Mouse (Mus musculus): ENCODE results near the gene Trpm3. TPM values are rescaled to one million over a fixed set of nuclear protein-coding genes. Genes with fewer than 3 reads are reported as not detected.

Trpm3 gene
- total and polyA plus RNA-seq, 2 experiments from 2014 or later = 0.52 to 0.95 TPM

GRCm38 (mm10) chr19:22884357-22884756 lies 745.5 kb downstream of the Trpm3 start:
- Histone ChIP-seq H3K4me2 (ENCODE audit: low read depth, low read length) (peak overlapping the region; percentile 44), H3K36me3 (replicated peaks; ENCODE audit: control insufficient read depth, insufficient read depth, low read length) (no peaks in the 10 kb centered on the region), H3K27ac (ENCODE audit: low read depth) (no peak overlapping the region), H3K4me3 (ENCODE audit: low read depth, low read length) (peak overlapping the region; percentile 21; the same call in 1 of the 2 replicates), H3K27me3 (ENCODE audit: control insufficient read depth, insufficient read depth, low read length) (no peaks in the 10 kb centered on the region), H3K9ac (replicated peaks; ENCODE audit: low read depth, low read length) (no peak overlapping the region), H3K4me1 (ENCODE audit: control insufficient read depth, insufficient read depth) (no peaks in the 10 kb centered on the region), H3K9me3 (replicated peaks; ENCODE audit: control insufficient read depth, low read length) (no peaks in the 10 kb centered on the region)
- no peak for ATAC-seq (ENCODE audit: insufficient read depth, low read depth)
- no peak for DNase-seq (ENCODE audit: low spot score)
- 48% methylated on average over 11 of the region's 11 CpGs for WGBS
- TF ChIP-seq EP300 (IDR thresholded peaks at IDR 0.05; ENCODE audit: low read depth) (no peak), CTCF (IDR thresholded peaks at IDR 0.05; ENCODE audit: low read depth) (no peak)

DNA sequence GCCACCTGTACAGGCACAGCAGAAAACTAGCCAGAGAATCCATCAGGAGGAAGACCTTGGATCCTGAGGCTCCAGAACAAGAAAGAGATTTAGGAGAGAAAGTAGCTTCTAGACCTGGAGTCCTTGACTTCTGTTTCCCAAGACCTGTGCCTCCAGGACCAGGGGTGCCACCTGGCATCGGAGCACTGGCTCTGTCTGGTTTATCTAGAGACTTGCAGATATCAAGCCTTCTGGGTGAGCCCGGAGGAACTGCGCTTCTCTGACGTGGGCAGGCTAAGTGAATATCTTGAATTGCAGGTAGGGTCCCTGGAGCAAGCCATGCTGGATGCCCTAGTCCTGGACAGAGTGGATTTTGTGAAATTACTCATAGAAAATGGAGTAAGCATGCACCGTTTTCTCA lies 746.2 kb downstream of the Trpm3 start:
- no peak overlapping the region for H3K9ac ChIP-seq (replicated peaks; ENCODE audit: low read depth, low read length)
- H3K27ac ChIP-seq (ENCODE audit: low read depth) = no peak overlapping the region
- H3K4me3 ChIP-seq (ENCODE audit: low read depth, low read length) = no peak overlapping the region
- no peaks in the 10 kb centered on the region for H3K36me3 ChIP-seq (replicated peaks; ENCODE audit: control insufficient read depth, insufficient read depth, low read length)
- no peak for ATAC-seq (ENCODE audit: insufficient read depth, low read depth)
- no peaks in the 10 kb centered on the region for H3K4me1 ChIP-seq (ENCODE audit: control insufficient read depth, insufficient read depth)
- 91% methylated on average over 5 of the region's 5 CpGs for WGBS
- no peaks in the 10 kb centered on the region for H3K27me3 ChIP-seq (ENCODE audit: control insufficient read depth, insufficient read depth, low read length)
- H3K4me2 ChIP-seq (ENCODE audit: low read depth, low read length) = no peak overlapping the region
- no peaks in the 10 kb centered on the region for H3K9me3 ChIP-seq (replicated peaks; ENCODE audit: control insufficient read depth, low read length)
- no peak for DNase-seq (ENCODE audit: low spot score)
- TF ChIP-seq EP300 (IDR thresholded peaks at IDR 0.05; ENCODE audit: low read depth) (no peak), CTCF (IDR thresholded peaks at IDR 0.05; ENCODE audit: low read depth) (no peak)

GRCm38 (mm10) chr19:22901892-22902291 lies 763.0 kb downstream of the Trpm3 start:
- Histone ChIP-seq H3K27me3 (ENCODE audit: control insufficient read depth, insufficient read depth, low read length) (no peaks in the 10 kb centered on the region), H3K4me3 (ENCODE audit: low read depth, low read length) (no peak overlapping the region), H3K9ac (replicated peaks; ENCODE audit: low read depth, low read length) (no peak overlapping the region), H3K4me2 (ENCODE audit: low read depth, low read length) (no peak overlapping the region), H3K9me3 (replicated peaks; ENCODE audit: control insufficient read depth, low read length) (no peaks in the 10 kb centered on the region), H3K27ac (ENCODE audit: low read depth) (no peak overlapping the region), H3K36me3 (replicated peaks; ENCODE audit: control insufficient read depth, insufficient read depth, low read length) (no peaks in the 10 kb centered on the region), H3K4me1 (ENCODE audit: control insufficient read depth, insufficient read depth) (peaks cover 20% of the 10 kb centered on the region)
- DNase-seq (ENCODE audit: low spot score) (peak; percentile 16), ATAC-seq (ENCODE audit: insufficient read depth, low read depth) (0 out of 2 replicates have a peak, but pooled peaks have one; percentile 19)
- TF ChIP-seq CTCF (IDR thresholded peaks at IDR 0.05; ENCODE audit: low read depth) (no peak), EP300 (IDR thresholded peaks at IDR 0.05; ENCODE audit: low read depth) (no peak)
- 54% methylated on average over 7 of the region's 7 CpGs for WGBS

GRCm38 (mm10) chr19:22902386-22902785 lies 763.5 kb downstream of the Trpm3 start:
- 92% methylated on average over 6 of the region's 6 CpGs for WGBS
- H3K27ac ChIP-seq (ENCODE audit: low read depth) = no peak overlapping the region
- no peaks in the 10 kb centered on the region for H3K36me3 ChIP-seq (replicated peaks; ENCODE audit: control insufficient read depth, insufficient read depth, low read length)
- no peak overlapping the region for H3K9ac ChIP-seq (replicated peaks; ENCODE audit: low read depth, low read length)
- DNase-seq (ENCODE audit: low spot score) (no peak), ATAC-seq (ENCODE audit: insufficient read depth, low read depth) (no peak)
- peaks cover 20% of the 10 kb centered on the region for H3K4me1 ChIP-seq (ENCODE audit: control insufficient read depth, insufficient read depth)
- no peak overlapping the region for H3K4me2 ChIP-seq (ENCODE audit: low read depth, low read length)
- H3K9me3 ChIP-seq (replicated peaks; ENCODE audit: control insufficient read depth, low read length) = no peaks in the 10 kb centered on the region
- no peak overlapping the region for H3K4me3 ChIP-seq (ENCODE audit: low read depth, low read length)
- no peaks in the 10 kb centered on the region for H3K27me3 ChIP-seq (ENCODE audit: control insufficient read depth, insufficient read depth, low read length)
- TF ChIP-seq EP300 (IDR thresholded peaks at IDR 0.05; ENCODE audit: low read depth) (no peak), CTCF (IDR thresholded peaks at IDR 0.05; ENCODE audit: low read depth) (no peak)

DNA sequence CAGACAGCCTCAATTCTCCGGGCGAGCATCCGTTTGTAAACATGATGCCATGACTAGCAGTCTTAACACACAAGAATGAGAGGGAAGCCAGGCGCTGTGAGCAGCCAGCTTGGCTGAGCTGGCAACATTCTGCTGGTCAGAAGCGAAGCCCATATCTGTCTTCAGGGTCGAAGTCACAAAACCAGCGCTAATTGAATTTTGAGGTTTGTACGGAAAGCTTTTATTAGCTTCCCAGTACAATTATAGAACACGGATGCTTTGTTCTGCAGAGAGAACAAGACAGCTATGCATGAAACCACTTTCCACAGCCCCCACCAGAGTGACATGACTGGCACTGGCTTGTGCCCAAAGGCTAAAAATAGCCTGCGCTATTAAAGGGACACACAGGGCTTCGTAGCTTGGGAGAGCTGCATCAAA lies 766.2 kb downstream of the Trpm3 start:
- Histone ChIP-seq H3K27me3 (ENCODE audit: control insufficient read depth, insufficient read depth, low read length) (no peaks in the 10 kb centered on the region), H3K9ac (replicated peaks; ENCODE audit: low read depth, low read length) (no peak overlapping the region), H3K36me3 (replicated peaks; ENCODE audit: control insufficient read depth, insufficient read depth, low read length) (no peaks in the 10 kb centered on the region), H3K27ac (ENCODE audit: low read depth) (peak overlapping the region; percentile 87), H3K4me2 (ENCODE audit: low read depth, low read length) (peak overlapping the region; percentile 49), H3K9me3 (replicated peaks; ENCODE audit: control insufficient read depth, low read length) (no peaks in the 10 kb centered on the region), H3K4me1 (ENCODE audit: control insufficient read depth, insufficient read depth) (peaks cover 20% of the 10 kb centered on the region), H3K4me3 (ENCODE audit: low read depth, low read length) (no peak overlapping the region)
- 28% methylated on average over 11 of the region's 11 CpGs for WGBS
- ATAC-seq (ENCODE audit: insufficient read depth, low read depth) (peak; percentile 90), DNase-seq (ENCODE audit: low spot score) (peak; percentile 89)
- TF ChIP-seq EP300 (IDR thresholded peaks at IDR 0.05; ENCODE audit: low read depth) (no peak), CTCF (IDR thresholded peaks at IDR 0.05; ENCODE audit: low read depth) (no peak)

DNA sequence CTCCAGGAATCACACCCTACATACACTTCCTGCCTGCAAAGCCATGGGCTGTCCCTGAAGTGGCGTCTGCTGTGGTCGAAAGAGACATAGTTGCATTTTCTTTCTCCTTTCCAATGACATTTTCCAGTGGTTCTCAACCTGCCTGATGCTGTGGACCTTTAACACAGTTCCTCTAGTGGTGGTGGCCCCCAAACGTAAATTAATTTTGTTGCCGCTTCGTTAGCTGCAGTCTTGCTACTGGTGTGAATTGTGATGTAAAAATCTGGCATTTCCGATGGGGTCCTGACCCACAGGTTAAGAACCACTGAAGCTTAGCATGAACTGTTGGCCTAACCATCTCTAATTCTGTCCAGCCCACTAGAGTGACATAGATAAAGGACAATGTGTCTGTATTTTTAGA lies 771.8 kb downstream of the Trpm3 start:
- Histone ChIP-seq H3K27me3 (ENCODE audit: control insufficient read depth, insufficient read depth, low read length) (no peaks in the 10 kb centered on the region), H3K4me1 (ENCODE audit: control insufficient read depth, insufficient read depth) (peaks cover 3% of the 10 kb centered on the region; the same call in 1 of the 2 replicates), H3K36me3 (replicated peaks; ENCODE audit: control insufficient read depth, insufficient read depth, low read length) (no peaks in the 10 kb centered on the region), H3K27ac (ENCODE audit: low read depth) (no peak overlapping the region), H3K4me3 (ENCODE audit: low read depth, low read length) (no peak overlapping the region), H3K9me3 (replicated peaks; ENCODE audit: control insufficient read depth, low read length) (no peaks in the 10 kb centered on the region), H3K9ac (replicated peaks; ENCODE audit: low read depth, low read length) (no peak overlapping the region), H3K4me2 (ENCODE audit: low read depth, low read length) (no peak overlapping the region)
- DNase-seq (ENCODE audit: low spot score) (no peak), ATAC-seq (ENCODE audit: insufficient read depth, low read depth) (no peak)
- WGBS = 68% methylated on average over 6 of the region's 6 CpGs
- TF ChIP-seq EP300 (IDR thresholded peaks at IDR 0.05; ENCODE audit: low read depth) = no peak
- no peak for TF ChIP-seq CTCF (IDR thresholded peaks at IDR 0.05; ENCODE audit: low read depth)
